ENCODE assay signal across 9 mouse cellular contexts in genomic region chr5:137502667-137503110, GRCm38 (mm10). TPM values are rescaled to one million over a fixed set of nuclear protein-coding genes. Genes with fewer than 3 reads are reported as not detected.
A peak's percentile ranks its signal among the peaks of the same experiment; 100 is the strongest.
DNase-seq lines count a peak whose midpoint lies in the region; ATAC-seq and TF ChIP-seq lines count a peak whose summit lies in the region.
"Had no signal": no experiment of that assay in that cellular context is flagged by ENCODE, and none has a peak within 500 bp of the region (broad histone marks: within the 10 kb centered on the region; RNA-seq: fewer than 3 reads in every experiment).

No protein-coding gene starts in this region.

- peak; percentile 99 for TF ChIP-seq CTCF in hindbrain, postnatal 0 days (IDR thresholded peaks at IDR 0.05; ENCODE audit: low read depth)

- no peaks in the 10 kb centered on the region for H3K36me3 ChIP-seq in forebrain, embryonic 14.5 days (ENCODE audit: control insufficient read depth, insufficient read depth, low read length)
- no peaks in the 10 kb centered on the region; the same call in 1 of the 2 replicates for H3K36me3 ChIP-seq in hindbrain, postnatal 0 days (ENCODE audit: insufficient read depth, low read length)
- peaks cover 15% of the 10 kb centered on the region for H3K36me3 ChIP-seq in liver, embryonic 12.5 days
- no peaks in the 10 kb centered on the region for H3K36me3 ChIP-seq in myocyte (ENCODE audit: control insufficient read depth, insufficient read depth)

- peak overlapping the region; percentile 94 for H3ac ChIP-seq in myocyte (ENCODE audit: control insufficient read depth, insufficient read length)

- no peaks in the 10 kb centered on the region for H3K9me3 ChIP-seq in forebrain, embryonic 14.5 days (replicated peaks; ENCODE audit: control insufficient read depth, low read length)
- no peaks in the 10 kb centered on the region for H3K9me3 ChIP-seq in hindbrain, postnatal 0 days (ENCODE audit: low read length)
- H3K9me3 ChIP-seq in liver, embryonic 12.5 days (replicated peaks): no peaks in the 10 kb centered on the region

- TF ChIP-seq POLR2A in myocyte (IDR thresholded peaks at IDR 0.05; ENCODE audit: insufficient read length, low read depth): peak; percentile 37

- peak; percentile 80 for ATAC-seq in forebrain, embryonic 14.5 days
- peak; percentile 90 for ATAC-seq in hindbrain, postnatal 0 days
- ATAC-seq in liver, embryonic 12.5 days: peak; percentile 85

- under 1% methylated on average over 30 of the region's 30 CpGs for WGBS in forebrain, embryonic 14.5 days
- 0% methylated on average over 30 of the region's 30 CpGs for WGBS in hindbrain, postnatal 0 days
- under 1% methylated on average over 28 of the region's 30 CpGs for WGBS in liver, embryonic 12.5 days (ENCODE audit: insufficient replicate concordance)

- no peaks in the 10 kb centered on the region for H3K27me3 ChIP-seq in forebrain, embryonic 14.5 days (replicated peaks; ENCODE audit: control insufficient read depth, insufficient read depth, low read length)
- no peaks in the 10 kb centered on the region for H3K27me3 ChIP-seq in hindbrain, postnatal 0 days (ENCODE audit: insufficient read depth, low read length)
- no peaks in the 10 kb centered on the region for H3K27me3 ChIP-seq in liver, embryonic 12.5 days (replicated peaks)
- H3K27me3 ChIP-seq in myocyte (ENCODE audit: control insufficient read depth, insufficient read depth, insufficient read length): no peaks in the 10 kb centered on the region

- H3K27ac ChIP-seq in forebrain, embryonic 14.5 days (ENCODE audit: low read depth, low read length): peak overlapping the region; percentile 94
- H3K27ac ChIP-seq in hindbrain, postnatal 0 days: peak overlapping the region; percentile 97
- peak overlapping the region; percentile 93 for H3K27ac ChIP-seq in liver, embryonic 12.5 days

- peak overlapping the region; percentile 80 for H3K9ac ChIP-seq in forebrain, embryonic 14.5 days (ENCODE audit: low read length)
- H3K9ac ChIP-seq in hindbrain, postnatal 0 days (replicated peaks; ENCODE audit: low read length): peak overlapping the region; percentile 75
- peak overlapping the region; percentile 89 for H3K9ac ChIP-seq in liver, embryonic 12.5 days

- peak; percentile 81 for DNase-seq in ovary, postnatal 14 days (ENCODE audit: low spot score)
- no peak for DNase-seq in ovary, adult 18-20 months (ENCODE audit: low spot score)
- DNase-seq in c-Kit-negative CD71-positive TER-119-positive erythroid progenitor cells, embryonic 14.5 days (ENCODE audit: low read depth, low spot score): peak; percentile 83
- DNase-seq in forebrain, embryonic 14.5 days (ENCODE audit: low spot score): peak; percentile 94
- DNase-seq in hindbrain, postnatal 0 days (ENCODE audit: low spot score): peak; percentile 96
- peak; percentile 79 to 82 for DNase-seq in thymus, postnatal 36 days

- peak overlapping the region; percentile 62 for H3K4me3 ChIP-seq in forebrain, embryonic 14.5 days (ENCODE audit: low read depth, low read length)
- peak overlapping the region; percentile 55 for H3K4me3 ChIP-seq in hindbrain, postnatal 0 days (ENCODE audit: low read length)
- H3K4me3 ChIP-seq in liver, embryonic 12.5 days: peak overlapping the region; percentile 76
- peak overlapping the region; percentile 58 for H3K4me3 ChIP-seq in myocyte

- peaks cover 10% of the 10 kb centered on the region for H3K4me1 ChIP-seq in forebrain, embryonic 14.5 days (ENCODE audit: control insufficient read depth, insufficient read depth, low read length)
- peaks cover 14% of the 10 kb centered on the region for H3K4me1 ChIP-seq in hindbrain, postnatal 0 days (ENCODE audit: insufficient read depth, low read length)
- H3K4me1 ChIP-seq in liver, embryonic 12.5 days: peaks cover 30% of the 10 kb centered on the region

- peaks cover 7% of the 10 kb centered on the region for H3K79me2 ChIP-seq in myocyte (ENCODE audit: control insufficient read depth, insufficient read depth)

- H3K4me2 ChIP-seq in forebrain, embryonic 14.5 days (ENCODE audit: low read length): peak overlapping the region; percentile 60
- H3K4me2 ChIP-seq in hindbrain, postnatal 0 days (ENCODE audit: low read depth, low read length): peak overlapping the region; percentile 79
- H3K4me2 ChIP-seq in liver, embryonic 12.5 days: peak overlapping the region; percentile 90
- peak overlapping the region; percentile 68 for H3K4me2 ChIP-seq in myocyte (ENCODE audit: low read depth)

TF ChIP-seq in myocyte, 11 proteins besides CTCF, POLR2A, EP300 and RAD21:
- TF ChIP-seq SRF (IDR thresholded peaks at IDR 0.05; ENCODE audit: control insufficient read depth, insufficient read length, low read depth): peak; percentile 30
- no peak for TF ChIP-seq CEBPB (IDR thresholded peaks at IDR 0.05; ENCODE audit: insufficient read depth, poor library complexity, severe bottlenecking)
- TF ChIP-seq USF1 (IDR thresholded peaks at IDR 0.05; ENCODE audit: low read depth): no peak
- TF ChIP-seq MAX (IDR thresholded peaks at IDR 0.05; ENCODE audit: low read depth): no peak
- no peak for TF ChIP-seq TCF12 (IDR thresholded peaks at IDR 0.05; ENCODE audit: insufficient read depth, poor library complexity, severe bottlenecking)
- peak; percentile 52 for TF ChIP-seq POLR2AphosphoS2 (IDR thresholded peaks at IDR 0.05; ENCODE audit: insufficient read length, low read depth)
- no peak for TF ChIP-seq REST (IDR thresholded peaks at IDR 0.05; ENCODE audit: insufficient read depth, insufficient read length)
- peak; percentile 62 for TF ChIP-seq E2F4 (IDR thresholded peaks at IDR 0.05; ENCODE audit: insufficient read depth)
- TF ChIP-seq MYOD1 (IDR thresholded peaks at IDR 0.05; ENCODE audit: control insufficient read depth in 1 of 3, insufficient read length in 2 of 3, low read depth in 2 of 3): no peak
- no peak for TF ChIP-seq TCF3 (IDR thresholded peaks at IDR 0.05; ENCODE audit: insufficient read length, low read depth)
- no peak for TF ChIP-seq MYOG (IDR thresholded peaks at IDR 0.05; ENCODE audit: control insufficient read depth in 1 of 3, insufficient read depth in 1 of 3, insufficient read length in 2 of 3, low read depth in 2 of 3)

RNA-seq across cellular contexts. Expression of gene Pop7, which starts 0.4 kb away (rescaled TPM):
- 81.2 and 98.0 TPM in 2 replicates for polyA plus RNA-seq in forebrain, embryonic 14.5 days (2014; fragmentation: Nextera tagmentation; extraction: Ambion mirVana)
- 62.1 and 83.5 TPM in 2 replicates for total RNA-seq in hindbrain, postnatal 0 days (2014; rRNA removed)
- 82.2 and 85.3 TPM in 2 replicates for polyA plus RNA-seq in hindbrain, postnatal 0 days (2015; fragmentation: Nextera tagmentation; extraction: Ambion mirVana)
- polyA plus RNA-seq in liver, embryonic 12.5 days (2016; fragmentation: Nextera tagmentation; extraction: Ambion mirVana): 48.4 and 55.3 TPM in 2 replicates
- polyA plus RNA-seq in myocyte (2012; fragmentation: generic; extraction: Trizol): 53.0 TPM

RNA-seq across cellular contexts. Expression of gene Gigyf1, which starts 15.7 kb away (rescaled TPM):
- 11.5 and 13.0 TPM in 2 replicates for polyA plus RNA-seq in forebrain, embryonic 14.5 days (2014; fragmentation: Nextera tagmentation; extraction: Ambion mirVana)
- total RNA-seq in hindbrain, postnatal 0 days (2014; rRNA removed): 20.3 and 21.4 TPM in 2 replicates
- polyA plus RNA-seq in hindbrain, postnatal 0 days (2015; fragmentation: Nextera tagmentation; extraction: Ambion mirVana): 15.1 and 16.2 TPM in 2 replicates
- polyA plus RNA-seq in liver, embryonic 12.5 days (2016; fragmentation: Nextera tagmentation; extraction: Ambion mirVana): 5.6 and 6.0 TPM in 2 replicates
- polyA plus RNA-seq in myocyte (2012; fragmentation: generic; extraction: Trizol): 9.6 TPM

RNA-seq across cellular contexts. Expression of gene Zan, which starts 25.8 kb away (rescaled TPM):
- 0.04 and 0.05 TPM in 2 replicates for polyA plus RNA-seq in forebrain, embryonic 14.5 days (2014; fragmentation: Nextera tagmentation; extraction: Ambion mirVana)
- 0.43 and 1.6 TPM in 2 replicates for total RNA-seq in hindbrain, postnatal 0 days (2014; rRNA removed)
- polyA plus RNA-seq in hindbrain, postnatal 0 days (2015; fragmentation: Nextera tagmentation; extraction: Ambion mirVana): 0.15 and 0.25 TPM in 2 replicates
- polyA plus RNA-seq in liver, embryonic 12.5 days (2016; fragmentation: Nextera tagmentation; extraction: Ambion mirVana): 0.29 and 0.31 TPM in 2 replicates
- polyA plus RNA-seq in myocyte (2012; fragmentation: generic; extraction: Trizol): 0.01 TPM

RNA-seq across cellular contexts. Expression of gene Epo, which starts 30.4 kb away (rescaled TPM):
- not detected in 2 replicates for polyA plus RNA-seq in forebrain, embryonic 14.5 days (2014; fragmentation: Nextera tagmentation; extraction: Ambion mirVana)
- total RNA-seq in hindbrain, postnatal 0 days (2014; rRNA removed): not detected in 2 replicates
- not detected in 2 replicates for polyA plus RNA-seq in hindbrain, postnatal 0 days (2015; fragmentation: Nextera tagmentation; extraction: Ambion mirVana)
- polyA plus RNA-seq in liver, embryonic 12.5 days (2016; fragmentation: Nextera tagmentation; extraction: Ambion mirVana): 1.7 and 2.3 TPM in 2 replicates
- polyA plus RNA-seq in myocyte (2012; fragmentation: generic; extraction: Trizol): not detected
- total RNA-seq: layer of hippocampus, adult 8-10 months had no signal

RNA-seq across cellular contexts. Expression of gene Gnb2, which starts 30.6 kb away (rescaled TPM):
- polyA plus RNA-seq in forebrain, embryonic 14.5 days (2014; fragmentation: Nextera tagmentation; extraction: Ambion mirVana): 598 and 644 TPM in 2 replicates
- 1,135 and 1,251 TPM in 2 replicates for total RNA-seq in hindbrain, postnatal 0 days (2014; rRNA removed)
- polyA plus RNA-seq in hindbrain, postnatal 0 days (2015; fragmentation: Nextera tagmentation; extraction: Ambion mirVana): 570 and 592 TPM in 2 replicates
- polyA plus RNA-seq in liver, embryonic 12.5 days (2016; fragmentation: Nextera tagmentation; extraction: Ambion mirVana): 215 and 221 TPM in 2 replicates
- 632 TPM for polyA plus RNA-seq in myocyte (2012; fragmentation: generic; extraction: Trizol)
